Mouse (Mus musculus): ENCODE results near the gene Rptor. TPM values are rescaled to one million over a fixed set of nuclear protein-coding genes. Genes with fewer than 3 reads are reported as not detected.

The Rptor gene
- polyA plus RNA-seq, 1 experiment: 35.2 TPM

DNA sequence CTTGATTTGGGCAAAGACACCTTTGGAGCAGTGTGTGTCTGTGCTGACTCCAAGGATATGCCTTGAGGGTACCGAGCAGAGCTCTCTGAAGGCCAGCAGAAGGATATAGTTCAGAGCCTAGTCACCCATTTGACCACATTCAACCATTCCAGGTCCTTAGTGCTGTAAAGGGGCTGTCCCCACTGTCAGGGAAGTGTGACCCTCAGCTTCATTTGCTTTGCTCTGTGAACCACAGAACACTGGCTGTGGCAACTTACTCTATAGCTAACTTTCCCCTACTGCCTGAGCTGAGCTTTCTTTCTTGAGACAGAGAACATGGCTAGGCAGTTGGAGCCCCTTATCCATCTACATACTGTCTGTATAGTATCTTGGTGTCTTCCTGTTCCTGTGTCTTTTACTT is 175.2 kb downstream of the Rptor start:
- TF ChIP-seq POLR2A (IDR thresholded peaks at IDR 0.05; ENCODE audit: extremely low read depth, insufficient read depth, low read length) (no peak), CTCF (IDR thresholded peaks at IDR 0.05; ENCODE audit: extremely low read depth, insufficient read depth, low read length) (no peak)
- Histone ChIP-seq H3K27ac (ENCODE audit: insufficient read depth, low read length) (no peak overlapping the region), H3K4me3 (ENCODE audit: insufficient read depth, low read length) (no peak overlapping the region), H3K4me1 (ENCODE audit: control insufficient read depth, insufficient read depth, low read length) (peaks cover 2% of the 10 kb centered on the region; the same call in 1 of the 2 replicates)

GRCm38 (mm10) chr11:119780290-119780689 is 177.6 kb downstream of the Rptor start:
- no peak for TF ChIP-seq POLR2A (IDR thresholded peaks at IDR 0.05; ENCODE audit: extremely low read depth, insufficient read depth, low read length)
- TF ChIP-seq CTCF (IDR thresholded peaks at IDR 0.05; ENCODE audit: extremely low read depth, insufficient read depth, low read length): 0 out of 2 replicates have a peak, but pooled peaks have one; percentile 2
- no peak overlapping the region for H3K4me3 ChIP-seq (ENCODE audit: insufficient read depth, low read length)
- H3K4me1 ChIP-seq (ENCODE audit: control insufficient read depth, insufficient read depth, low read length): peaks cover 3% of the 10 kb centered on the region; the same call in 1 of the 2 replicates
- no peak overlapping the region for H3K27ac ChIP-seq (ENCODE audit: insufficient read depth, low read length)

DNA sequence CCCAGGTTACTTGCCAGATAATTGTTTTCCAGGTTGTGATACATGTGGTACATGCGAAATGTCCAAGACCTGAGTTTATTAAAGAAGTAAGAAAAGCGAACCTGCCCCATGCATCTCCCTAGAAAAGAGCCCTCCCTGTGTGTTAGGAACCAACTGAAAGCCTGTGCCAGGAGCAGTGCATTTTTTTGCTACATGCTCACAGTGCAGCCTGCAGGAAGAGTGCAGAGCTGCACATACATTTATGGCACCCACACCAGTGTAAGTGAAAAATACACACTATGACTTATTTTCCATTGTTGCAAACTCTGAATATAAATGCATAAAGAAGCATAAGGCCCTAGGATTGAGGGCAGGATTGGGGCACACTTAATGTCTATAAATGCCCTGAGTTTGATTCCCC is 178.5 kb downstream of the Rptor start:
- no peak for TF ChIP-seq POLR2A (IDR thresholded peaks at IDR 0.05; ENCODE audit: extremely low read depth, insufficient read depth, low read length)
- peak; percentile 39 for TF ChIP-seq CTCF (IDR thresholded peaks at IDR 0.05; ENCODE audit: extremely low read depth, insufficient read depth, low read length)
- Histone ChIP-seq H3K27ac (ENCODE audit: insufficient read depth, low read length) (no peak overlapping the region), H3K4me1 (ENCODE audit: control insufficient read depth, insufficient read depth, low read length) (peaks cover 3% of the 10 kb centered on the region; the same call in 1 of the 2 replicates), H3K4me3 (ENCODE audit: insufficient read depth, low read length) (no peak overlapping the region)

GRCm38 (mm10) chr11:119781726-119782125 is 179.0 kb downstream of the Rptor start:
- TF ChIP-seq POLR2A (IDR thresholded peaks at IDR 0.05; ENCODE audit: extremely low read depth, insufficient read depth, low read length) (no peak), CTCF (IDR thresholded peaks at IDR 0.05; ENCODE audit: extremely low read depth, insufficient read depth, low read length) (no peak)
- Histone ChIP-seq H3K4me3 (ENCODE audit: insufficient read depth, low read length) (no peak overlapping the region), H3K4me1 (ENCODE audit: control insufficient read depth, insufficient read depth, low read length) (peaks cover 3% of the 10 kb centered on the region; the same call in 1 of the 2 replicates), H3K27ac (ENCODE audit: insufficient read depth, low read length) (no peak overlapping the region)

GRCm38 (mm10) chr11:119783653-119784052 is 180.9 kb downstream of the Rptor start:
- TF ChIP-seq CTCF (IDR thresholded peaks at IDR 0.05; ENCODE audit: extremely low read depth, insufficient read depth, low read length): no peak
- TF ChIP-seq POLR2A (IDR thresholded peaks at IDR 0.05; ENCODE audit: extremely low read depth, insufficient read depth, low read length): no peak
- H3K27ac ChIP-seq (ENCODE audit: insufficient read depth, low read length): no peak overlapping the region
- peaks cover 3% of the 10 kb centered on the region; the same call in 1 of the 2 replicates for H3K4me1 ChIP-seq (ENCODE audit: control insufficient read depth, insufficient read depth, low read length)
- H3K4me3 ChIP-seq (ENCODE audit: insufficient read depth, low read length): no peak overlapping the region

- Histone ChIP-seq H3K27ac (ENCODE audit: insufficient read depth, low read length) (no peak overlapping the region), H3K4me1 (ENCODE audit: control insufficient read depth, insufficient read depth, low read length) (peaks cover 8% of the 10 kb centered on the region), H3K4me3 (ENCODE audit: insufficient read depth, low read length) (no peak overlapping the region)
- no peak for TF ChIP-seq CTCF (IDR thresholded peaks at IDR 0.05; ENCODE audit: extremely low read depth, insufficient read depth, low read length)
- no peak for TF ChIP-seq POLR2A (IDR thresholded peaks at IDR 0.05; ENCODE audit: extremely low read depth, insufficient read depth, low read length)
These were observed 182.1 kb downstream of the Rptor start for GRCm38 (mm10) chr11:119784672-119785341.

DNA sequence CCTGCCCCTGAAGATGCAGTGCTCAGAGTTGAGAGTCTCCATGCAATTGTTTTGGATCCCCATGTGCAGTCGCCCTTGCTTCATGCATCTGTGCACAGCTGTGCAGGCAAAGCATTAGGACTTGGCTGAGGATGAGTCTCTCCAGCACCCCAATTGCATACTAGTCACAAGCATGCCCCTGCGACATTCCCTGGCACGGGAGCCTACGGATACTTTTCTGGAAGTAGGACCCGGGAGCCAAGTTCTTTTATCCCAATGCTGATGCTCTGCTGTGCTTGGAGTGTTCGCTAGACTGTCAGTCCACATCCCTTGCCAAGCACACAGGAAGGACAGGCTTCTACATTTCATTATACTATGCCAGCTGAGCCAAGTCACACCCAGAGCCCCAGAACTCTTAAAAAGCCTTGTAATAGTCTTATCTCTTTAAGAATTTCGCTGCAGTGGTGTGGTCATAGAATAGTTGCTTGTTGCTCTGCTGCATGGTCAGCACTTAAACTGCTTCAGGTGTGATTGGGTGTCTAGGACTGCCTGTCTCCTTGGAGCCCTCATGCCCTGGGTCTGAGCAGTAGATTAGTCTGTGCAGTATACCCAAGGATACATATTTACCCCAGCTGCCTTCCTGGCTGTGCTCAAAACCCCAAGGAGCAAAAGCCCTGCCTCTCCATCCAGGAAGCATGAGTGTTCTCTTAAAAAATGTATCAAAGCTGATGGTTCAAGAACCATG is 183.1 kb downstream of the Rptor start:
- TF ChIP-seq CTCF (IDR thresholded peaks at IDR 0.05; ENCODE audit: extremely low read depth, insufficient read depth, low read length) (no peak), POLR2A (IDR thresholded peaks at IDR 0.05; ENCODE audit: extremely low read depth, insufficient read depth, low read length) (no peak)
- no peak overlapping the region for H3K27ac ChIP-seq (ENCODE audit: insufficient read depth, low read length)
- peaks cover 7% of the 10 kb centered on the region for H3K4me1 ChIP-seq (ENCODE audit: control insufficient read depth, insufficient read depth, low read length)
- H3K4me3 ChIP-seq (ENCODE audit: insufficient read depth, low read length): no peak overlapping the region

DNA sequence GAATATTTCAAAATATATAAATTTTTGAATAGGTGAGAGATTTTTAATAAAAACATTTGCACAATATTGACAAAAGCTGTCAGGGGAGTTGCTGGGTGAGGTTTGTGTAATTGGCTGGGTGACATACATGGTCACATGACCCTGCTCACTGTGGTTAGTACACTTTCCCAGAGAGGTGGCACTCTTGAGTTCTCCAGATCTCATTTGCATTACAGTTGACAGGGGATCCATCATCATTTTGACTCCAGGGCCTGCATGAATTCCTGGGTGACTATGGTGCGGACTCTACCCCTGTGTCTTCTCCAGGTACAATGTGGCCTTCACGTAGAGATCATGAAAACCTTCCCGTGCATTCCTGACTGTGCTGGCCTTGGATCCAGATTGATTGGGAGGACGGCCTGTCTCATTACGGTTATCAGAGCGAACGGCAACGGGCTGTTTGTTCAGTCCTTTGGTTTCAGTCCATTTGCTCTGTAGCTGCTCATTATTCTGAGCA is 183.7 kb downstream of the Rptor start:
- H3K4me3 ChIP-seq (ENCODE audit: insufficient read depth, low read length): no peak overlapping the region
- peaks cover 7% of the 10 kb centered on the region for H3K4me1 ChIP-seq (ENCODE audit: control insufficient read depth, insufficient read depth, low read length)
- TF ChIP-seq POLR2A (IDR thresholded peaks at IDR 0.05; ENCODE audit: extremely low read depth, insufficient read depth, low read length): no peak
- TF ChIP-seq CTCF (IDR thresholded peaks at IDR 0.05; ENCODE audit: extremely low read depth, insufficient read depth, low read length): no peak
- H3K27ac ChIP-seq (ENCODE audit: insufficient read depth, low read length): no peak overlapping the region

DNA sequence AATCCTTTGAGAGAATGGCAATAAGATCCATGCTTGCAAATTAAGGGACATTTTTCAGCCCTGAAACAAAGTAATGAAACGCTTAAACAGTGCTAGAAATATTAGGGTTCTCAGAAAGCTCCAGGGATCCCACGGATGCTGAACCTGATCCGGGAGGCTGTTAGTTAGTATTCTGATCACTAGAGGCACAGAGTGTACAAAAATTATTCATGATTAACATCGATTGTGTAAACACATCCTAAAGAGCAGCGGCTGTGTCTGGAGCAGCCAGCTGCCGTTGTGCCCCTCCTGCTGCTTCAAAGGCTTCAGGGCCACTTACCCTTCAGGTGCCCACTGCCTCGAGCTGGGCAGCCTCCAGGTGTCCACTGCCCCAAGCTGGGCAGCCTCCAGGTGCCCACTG is 185.8 kb downstream of the Rptor start:
- TF ChIP-seq CTCF (IDR thresholded peaks at IDR 0.05; ENCODE audit: extremely low read depth, insufficient read depth, low read length) (no peak), POLR2A (IDR thresholded peaks at IDR 0.05; ENCODE audit: extremely low read depth, insufficient read depth, low read length) (no peak)
- Histone ChIP-seq H3K27ac (ENCODE audit: insufficient read depth, low read length) (no peak overlapping the region), H3K4me3 (ENCODE audit: insufficient read depth, low read length) (no peak overlapping the region), H3K4me1 (ENCODE audit: control insufficient read depth, insufficient read depth, low read length) (peaks cover 13% of the 10 kb centered on the region)
